Mouse (Mus musculus): ENCODE measurements around the gene Ppp3ca. TPM values are rescaled to one million over a fixed set of nuclear protein-coding genes. Genes with fewer than 3 reads are reported as not detected.

Gene Ppp3ca
- total RNA-seq, 2 experiments from 2014 or later: 51.0 to 62.6 TPM

GRCm38 (mm10) chr3:136765569-136765968 is 95.6 kb downstream of the Ppp3ca start:
- no peak for DNase-seq

DNA sequence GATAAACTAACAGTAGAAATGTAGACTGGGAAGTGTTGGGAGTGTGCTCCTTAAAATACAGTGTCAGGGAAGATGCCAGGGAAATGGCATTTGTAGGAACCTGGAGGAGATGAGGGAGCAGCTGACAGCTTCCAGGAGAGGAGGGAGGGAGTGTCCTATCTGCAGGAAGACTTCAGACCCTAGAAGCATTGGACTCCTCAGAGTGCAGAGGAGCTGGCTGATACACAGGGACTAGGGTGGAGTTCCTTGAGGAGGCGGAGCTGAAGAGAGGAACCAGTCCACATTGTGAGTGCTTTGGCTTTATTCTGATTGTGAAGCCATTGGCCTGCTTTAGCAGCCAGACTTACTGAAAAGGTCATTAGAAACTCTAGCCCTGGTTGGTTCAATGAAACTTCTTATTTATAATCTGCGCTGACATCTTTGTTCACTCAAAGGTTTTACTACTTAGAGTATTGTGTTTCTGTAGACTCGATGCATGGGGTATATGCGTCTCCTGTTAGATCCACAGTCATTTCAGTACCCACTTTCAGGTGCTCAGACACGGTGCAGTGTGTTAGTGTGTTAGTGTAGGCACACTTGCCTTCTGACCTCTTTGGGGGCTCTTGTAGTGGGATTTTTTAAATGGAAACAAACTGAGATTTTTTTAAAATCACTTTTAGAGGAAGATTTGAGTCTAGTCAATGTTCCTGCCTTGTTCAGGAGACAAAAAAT is 99.0 kb downstream of the Ppp3ca start:
- DNase-seq: no peak

DNA sequence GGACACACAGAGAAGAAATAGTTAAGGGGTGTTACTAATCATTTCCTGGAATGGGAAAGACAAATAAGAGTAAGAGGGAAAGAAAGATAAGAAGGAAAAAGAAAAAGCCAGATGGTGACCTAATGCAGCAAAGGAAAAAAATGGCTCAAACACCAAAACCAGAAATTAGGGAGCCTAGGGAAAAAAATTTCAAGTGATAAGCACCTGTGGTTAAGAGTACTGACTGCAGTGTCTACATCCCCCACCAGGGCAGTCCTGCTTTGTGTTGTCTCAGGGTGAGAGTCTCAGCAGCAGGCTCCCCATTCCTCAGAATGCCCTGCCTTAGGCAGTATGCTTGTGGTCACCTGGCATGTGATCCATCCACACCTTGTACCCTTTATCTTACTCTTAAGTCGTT is 99.6 kb downstream of the Ppp3ca start:
- DNase-seq: no peak

DNA sequence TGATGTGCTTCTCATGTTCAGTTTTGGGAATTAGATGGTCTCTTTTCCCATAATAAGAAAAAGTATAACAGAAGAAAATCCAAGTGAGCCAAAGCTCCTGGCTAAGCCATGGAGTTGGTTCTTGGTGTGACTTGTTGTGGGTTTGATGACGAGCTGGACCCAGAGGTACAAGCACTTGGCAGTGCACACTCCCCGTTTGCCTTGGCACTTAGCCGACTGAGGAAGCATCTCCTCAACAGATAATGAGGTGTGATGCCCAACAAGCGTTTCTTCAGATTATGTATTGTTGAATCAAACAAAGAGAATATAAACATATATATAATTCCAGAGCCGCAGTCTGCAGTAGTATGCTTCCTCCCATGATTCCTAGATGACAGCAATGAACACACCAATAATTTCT is 101.8 kb downstream of the Ppp3ca start:
- DNase-seq: no peak

GRCm38 (mm10) chr3:136773217-136773616 is 103.3 kb downstream of the Ppp3ca start:
- no peak for DNase-seq

GRCm38 (mm10) chr3:136774196-136774595 is 104.3 kb downstream of the Ppp3ca start:
- no peak for DNase-seq

DNA sequence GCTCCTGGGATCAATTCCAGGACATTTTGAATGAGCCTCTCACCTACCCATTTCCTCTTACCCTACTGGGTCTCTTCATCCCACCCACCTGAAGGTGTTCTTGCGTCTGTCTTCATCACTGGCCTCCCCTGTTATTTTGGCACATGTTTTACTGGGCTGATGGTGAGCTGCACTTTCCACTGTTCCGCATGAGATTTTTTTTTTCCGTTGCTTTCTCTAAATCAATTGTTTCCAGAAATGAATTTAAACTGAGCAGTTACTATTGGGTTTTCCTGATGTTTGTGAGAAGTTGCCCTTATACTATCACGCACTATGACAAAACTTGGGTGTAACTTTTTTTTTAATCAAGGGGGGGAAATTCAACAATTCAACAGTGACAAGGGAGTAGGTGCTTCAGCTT is 106.6 kb downstream of the Ppp3ca start:
- DNase-seq: no peak

DNA sequence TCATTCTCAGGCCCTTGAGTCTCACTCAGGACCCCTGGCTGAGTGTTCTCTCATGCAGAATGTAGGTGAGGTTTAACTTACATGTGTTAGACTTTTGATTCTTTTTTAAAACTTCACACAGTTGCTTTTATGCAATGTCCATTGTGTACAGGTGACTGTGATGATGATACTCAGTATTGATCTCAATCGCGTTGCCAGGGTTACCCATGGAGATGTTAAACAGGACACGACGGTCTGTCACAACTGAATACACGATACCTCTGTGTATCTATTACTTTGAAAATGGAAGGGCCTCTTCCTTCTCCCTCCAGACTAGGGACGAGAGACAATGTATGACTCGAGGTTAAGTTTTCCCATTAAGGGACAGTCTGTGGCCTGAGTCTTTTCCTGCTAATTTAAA is 107.5 kb downstream of the Ppp3ca start:
- DNase-seq: no peak

DNA sequence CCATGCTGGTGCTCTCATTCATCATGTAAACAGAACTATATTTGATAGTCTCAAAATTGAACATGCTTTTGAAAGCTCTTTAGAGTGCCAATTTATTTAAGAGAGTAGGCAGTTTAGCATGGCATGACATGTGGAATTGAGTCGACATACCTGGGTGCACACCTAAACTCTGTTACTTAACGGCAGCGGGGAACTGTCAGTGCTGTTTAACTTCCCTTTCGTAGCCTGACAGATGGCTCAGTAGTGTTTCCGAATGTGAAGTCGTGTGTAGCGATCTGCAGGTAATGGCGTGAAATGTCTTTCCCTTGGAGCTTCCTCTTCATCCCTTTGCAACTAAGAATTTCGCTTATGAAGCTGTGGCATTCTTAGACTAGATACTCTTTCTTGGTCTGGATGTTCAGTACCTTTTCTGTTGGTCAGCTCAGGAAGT is 107.9 kb downstream of the Ppp3ca start:
- DNase-seq: no peak

- no peak for DNase-seq
Observed at GRCm38 (mm10) chr3:136780321-136780720, 110.4 kb downstream of the Ppp3ca start.

GRCm38 (mm10) chr3:136782058-136782457 is 112.1 kb downstream of the Ppp3ca start:
- DNase-seq: no peak

GRCm38 (mm10) chr3:136785686-136786085 is 115.8 kb downstream of the Ppp3ca start:
- no peak for DNase-seq

DNA sequence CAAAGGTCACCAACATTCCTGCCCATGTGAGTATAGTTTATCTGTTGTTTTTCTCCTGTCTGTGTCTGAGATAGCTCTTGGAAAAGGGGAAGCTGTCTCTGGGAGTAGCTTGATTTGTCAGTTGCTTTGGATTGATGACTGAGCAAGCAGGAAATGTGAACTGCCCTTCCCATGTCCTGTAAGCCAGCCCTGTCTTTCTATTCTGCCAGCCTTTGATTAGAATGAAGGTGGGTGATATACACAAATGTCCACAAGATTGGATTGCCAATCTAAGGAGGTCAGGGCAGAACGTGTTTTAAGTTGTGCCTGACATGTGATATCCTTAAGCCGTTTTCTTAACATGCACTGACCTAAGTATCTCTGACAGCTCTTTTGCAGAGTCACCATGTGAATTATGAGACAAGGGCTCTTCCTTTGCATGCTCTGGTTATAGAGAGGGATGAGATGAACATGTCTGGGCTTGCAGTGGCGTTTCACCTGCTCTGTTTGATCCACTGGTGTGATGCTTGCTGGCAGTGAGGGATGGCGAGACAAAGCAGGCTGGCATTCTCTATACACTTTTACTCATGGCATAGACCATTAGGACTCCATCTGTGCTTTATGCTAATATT is 120.4 kb downstream of the Ppp3ca start:
- no peak for DNase-seq

DNA sequence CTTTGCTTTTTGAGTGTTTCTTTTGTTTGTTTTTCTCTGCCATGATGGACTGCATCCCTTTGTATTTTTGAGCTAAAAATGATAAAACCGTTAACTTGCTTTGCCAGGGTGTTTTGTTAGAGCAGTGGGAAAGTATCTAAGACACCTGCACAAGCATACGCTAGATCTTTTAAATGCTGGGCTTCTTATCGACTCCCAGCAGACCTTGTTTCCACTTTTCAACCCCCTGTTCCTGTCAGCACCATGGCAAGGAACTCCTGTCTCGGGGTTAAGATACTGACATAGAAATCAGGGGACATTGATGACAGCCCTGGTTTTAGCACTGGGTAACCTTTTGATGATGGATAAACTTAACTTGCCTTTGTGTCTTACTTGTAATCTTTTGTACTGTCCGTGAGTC is 121.5 kb downstream of the Ppp3ca start:
- DNase-seq: no peak

- DNase-seq: no peak
Observed at GRCm38 (mm10) chr3:136791946-136792345, 122.0 kb downstream of the Ppp3ca start.

DNA sequence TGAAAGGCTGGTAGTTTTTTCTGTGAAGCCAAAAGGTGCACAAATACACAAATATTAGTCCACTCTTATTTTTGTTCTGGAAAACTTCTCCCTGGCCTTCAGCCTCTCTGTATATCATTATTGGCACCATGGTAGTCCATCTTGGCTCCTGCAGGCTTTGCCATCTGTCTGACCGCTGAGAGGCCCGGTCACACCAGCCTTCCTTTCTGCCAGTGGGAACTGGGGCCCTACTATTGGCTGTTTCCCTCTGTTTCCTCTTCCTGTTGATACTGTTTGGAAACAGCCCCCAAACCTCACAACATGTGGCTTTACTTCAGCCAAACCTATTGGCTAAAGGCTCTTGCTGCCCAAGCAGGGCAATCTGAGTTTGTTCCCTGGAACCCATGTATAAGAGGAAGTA is 123.5 kb downstream of the Ppp3ca start:
- peak; percentile 15 for DNase-seq

DNA sequence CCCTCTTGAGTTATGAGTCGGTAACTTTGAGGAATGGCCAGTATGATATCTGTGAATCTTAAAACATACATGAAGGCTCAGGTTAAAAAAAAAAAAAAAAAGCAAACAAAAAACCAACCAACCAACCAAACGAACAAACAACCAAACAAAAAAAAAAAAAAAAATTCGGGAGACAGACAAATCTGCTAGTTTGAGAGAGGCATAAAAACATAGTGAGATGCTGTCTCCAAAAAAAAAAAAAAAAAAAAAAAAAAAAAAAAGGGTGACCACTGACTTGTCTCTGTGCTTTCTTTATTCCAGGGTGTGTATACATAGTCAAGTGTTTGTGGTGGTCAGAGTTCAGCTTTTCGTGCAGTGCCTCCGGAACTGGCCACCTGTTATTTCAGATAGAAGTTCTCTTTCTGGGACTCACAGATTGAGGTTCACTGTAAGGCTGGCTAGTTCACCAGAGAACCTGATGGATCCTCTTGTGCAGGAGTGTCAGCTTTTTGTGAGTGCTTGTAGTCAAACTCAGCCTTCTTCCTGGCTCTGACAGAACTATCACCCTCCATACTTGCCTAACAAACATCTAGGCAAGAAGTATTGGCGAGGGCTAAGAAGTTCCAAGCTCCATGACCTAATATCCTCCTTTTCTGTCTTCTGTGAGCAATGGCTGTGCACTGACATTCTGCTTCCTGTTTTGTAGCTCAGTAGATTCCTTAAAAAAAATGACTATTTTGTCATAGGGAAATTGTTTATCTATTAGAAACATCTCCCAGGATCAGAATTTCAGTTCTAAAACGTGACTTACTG is 124.7 kb downstream of the Ppp3ca start:
- DNase-seq: no peak

DNA sequence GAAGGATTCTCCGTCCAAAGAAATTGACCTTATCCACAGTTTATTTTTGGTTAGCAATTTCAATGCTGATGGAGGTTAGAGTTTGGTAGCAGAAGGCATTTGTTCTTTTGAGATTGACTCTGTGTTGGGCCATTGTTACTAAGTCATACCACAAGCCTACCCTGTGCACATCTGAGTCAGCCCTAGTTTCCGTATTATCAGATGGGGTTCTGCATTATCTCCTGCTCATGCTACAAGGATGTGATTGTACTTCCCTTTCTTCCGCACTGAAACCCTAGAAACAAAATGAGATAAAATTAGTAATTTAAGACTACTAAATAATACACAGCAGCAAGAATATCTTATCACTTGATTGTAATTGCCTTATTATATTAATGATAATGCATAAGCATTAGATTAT is 129.0 kb downstream of the Ppp3ca start:
- no peak for DNase-seq

GRCm38 (mm10) chr3:136802595-136802994 is 132.7 kb downstream of the Ppp3ca start:
- peak; percentile 56 for DNase-seq

DNA sequence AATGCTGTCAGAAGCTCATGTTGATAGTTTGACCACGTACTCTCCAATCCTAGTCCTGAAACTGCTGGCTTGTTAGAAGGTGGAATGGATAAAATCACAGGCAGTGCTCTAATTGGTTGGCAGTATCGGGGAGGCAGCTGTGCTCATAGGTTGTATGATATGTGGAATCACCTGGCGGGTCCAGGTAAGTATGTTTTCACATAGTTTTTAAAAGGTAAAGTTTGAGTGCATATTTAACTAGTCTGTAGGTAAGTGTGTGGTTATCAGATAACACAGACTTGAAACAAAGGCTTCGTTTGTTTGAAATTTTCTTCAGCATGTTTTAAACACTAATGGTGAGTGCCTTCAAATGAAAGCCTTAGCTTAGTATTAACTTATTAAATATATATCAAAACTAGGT is 136.0 kb downstream of the Ppp3ca start:
- no peak for DNase-seq

- DNase-seq: no peak
Observed at GRCm38 (mm10) chr3:136810271-136810670, 140.3 kb downstream of the Ppp3ca start.

DNA sequence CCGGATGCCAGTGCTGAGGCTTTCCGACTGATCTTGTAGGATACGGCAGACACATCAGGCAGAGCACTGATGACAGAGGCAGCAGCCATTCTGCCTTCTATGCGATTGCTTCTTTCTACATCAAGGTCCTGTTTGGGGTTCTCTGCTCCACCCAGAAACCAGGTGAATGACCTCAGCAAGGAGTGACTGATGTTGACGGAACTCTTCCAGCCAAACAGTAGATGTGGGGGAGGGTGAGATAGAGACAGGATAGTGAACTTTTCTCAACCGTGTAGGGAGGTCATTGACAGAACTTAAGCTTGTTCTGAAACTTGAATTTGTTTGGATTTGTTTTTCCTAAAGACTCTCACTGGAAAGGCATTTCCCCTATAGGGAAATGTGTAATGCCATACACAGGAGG is 142.2 kb downstream of the Ppp3ca start:
- no peak for DNase-seq

- DNase-seq: no peak
Observed at GRCm38 (mm10) chr3:136812791-136813190, 142.9 kb downstream of the Ppp3ca start.
